Mouse (Mus musculus): ENCODE measurements around the gene Surf6.

GRCm38 (mm10) chr2:26932473-26933303 lies 30.0 kb upstream of the Surf6 start:
- TF ChIP-seq CTCF (IDR thresholded peaks at IDR 0.05; ENCODE audit: low read depth, low read length) = no peak
- no peak for TF ChIP-seq POLR2A (IDR thresholded peaks at IDR 0.05; ENCODE audit: extremely low read depth, insufficient read depth, low read length)

All from liver, adult 2 months (tissue).